Mouse (Mus musculus): Measurements from ENCODE around the gene Gsta3.

DNA sequence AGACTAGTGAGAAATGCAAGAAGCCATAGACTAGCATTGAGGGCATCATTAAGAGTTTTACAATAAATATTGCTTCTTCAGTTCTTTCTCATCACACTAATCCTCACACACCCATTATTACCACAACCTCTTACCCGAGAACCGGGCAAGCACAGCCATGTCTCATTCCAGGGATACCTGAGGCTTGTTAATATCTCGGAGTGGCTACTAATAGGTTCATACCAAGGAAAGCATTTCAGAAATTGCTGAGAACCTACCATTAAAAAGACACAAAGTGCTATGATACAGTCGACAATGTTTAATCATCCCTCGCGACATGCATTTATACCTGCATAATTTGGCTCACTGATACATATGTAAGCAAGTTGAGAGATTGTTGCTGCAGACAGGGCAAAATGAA lies 5.0 kb upstream of the Gsta3 start:
- TF ChIP-seq POLR2A (IDR thresholded peaks at IDR 0.05; ENCODE audit: insufficient read depth, low read depth, low read length) (no peak), CTCF (IDR thresholded peaks at IDR 0.05; ENCODE audit: insufficient read depth, low read depth, low read length) (no peak)

All from olfactory bulb, adult 2 months (tissue).